Mouse (Mus musculus): ENCODE data around the gene Cldn10. TPM values are rescaled to one million over a fixed set of nuclear protein-coding genes. Genes with fewer than 3 reads are reported as not detected.

Gene Cldn10
- total RNA-seq, 2 experiments from 2014 or later = 1.1 to 4.5 TPM

DNA sequence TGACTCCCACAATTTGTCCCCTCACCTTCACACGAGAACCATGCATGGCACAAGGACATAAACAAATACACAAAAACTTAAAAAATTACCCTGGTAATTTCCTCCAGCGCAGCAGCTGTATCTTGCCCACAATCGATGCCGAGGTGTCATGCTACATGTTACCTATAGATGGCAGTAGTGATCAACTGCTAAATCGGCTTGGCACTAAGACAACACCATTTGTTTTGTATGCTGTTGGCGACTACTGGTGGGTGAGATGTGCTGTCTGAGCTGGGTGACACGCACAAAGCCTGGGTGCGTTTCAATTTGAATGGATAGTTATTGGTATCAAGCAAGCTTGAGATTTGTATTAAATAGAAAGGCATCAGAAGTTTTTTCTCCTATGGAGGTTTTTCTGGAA, 32.4 kb downstream of the Cldn10 start:
- ATAC-seq (replicated peaks; ENCODE audit: low FRiP score, low TSS enrichment, poor library complexity, severe bottlenecking) = peak; percentile 67

DNA sequence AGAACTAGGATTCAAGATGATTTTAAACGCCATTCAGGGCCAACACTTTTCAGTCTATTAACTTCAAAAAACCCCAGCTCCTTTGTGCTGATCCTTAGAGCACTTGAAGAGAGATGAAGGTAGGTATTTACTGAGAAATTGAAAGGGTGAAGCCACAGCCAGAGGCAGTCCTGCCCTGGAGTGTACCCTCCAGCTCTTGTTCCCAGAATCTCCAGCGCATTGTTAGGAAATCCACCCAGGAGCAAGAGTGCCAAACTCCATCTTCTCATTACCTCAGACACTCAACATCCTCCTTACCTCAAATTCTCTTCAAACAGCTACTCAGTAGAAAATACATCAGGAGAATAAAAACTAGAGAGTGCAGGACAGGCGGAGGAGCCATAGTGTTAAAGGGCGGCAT, 35.1 kb downstream of the Cldn10 start:
- ATAC-seq (replicated peaks; ENCODE audit: low FRiP score, low TSS enrichment, poor library complexity, severe bottlenecking) = no peak

GRCm38 (mm10) chr14:118823313-118823712, 35.6 kb downstream of the Cldn10 start:
- ATAC-seq (replicated peaks; ENCODE audit: low FRiP score, low TSS enrichment, poor library complexity, severe bottlenecking) = no peak

DNA sequence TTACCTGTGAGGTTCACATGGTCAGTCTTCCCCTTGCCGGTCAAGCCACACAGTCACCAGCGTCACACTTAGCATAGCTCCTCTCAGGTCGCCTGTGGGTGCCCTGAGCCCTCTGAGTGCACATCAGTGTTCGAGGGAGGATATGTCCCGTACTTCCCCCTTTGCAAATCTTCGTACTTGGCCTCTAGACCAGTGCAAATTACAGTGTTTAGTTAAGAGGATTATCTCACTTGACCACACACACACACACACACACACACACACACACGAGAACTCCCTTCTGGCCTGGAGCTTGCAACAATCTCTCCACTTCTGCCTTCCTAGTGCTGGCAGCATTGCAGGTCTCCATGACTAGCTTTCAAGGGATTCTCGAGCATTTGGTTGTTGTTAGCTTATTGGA, 38.6 kb downstream of the Cldn10 start:
- ATAC-seq (replicated peaks; ENCODE audit: low FRiP score, low TSS enrichment, poor library complexity, severe bottlenecking) = peak; percentile 24; the same call in 1 of the 2 replicates

DNA sequence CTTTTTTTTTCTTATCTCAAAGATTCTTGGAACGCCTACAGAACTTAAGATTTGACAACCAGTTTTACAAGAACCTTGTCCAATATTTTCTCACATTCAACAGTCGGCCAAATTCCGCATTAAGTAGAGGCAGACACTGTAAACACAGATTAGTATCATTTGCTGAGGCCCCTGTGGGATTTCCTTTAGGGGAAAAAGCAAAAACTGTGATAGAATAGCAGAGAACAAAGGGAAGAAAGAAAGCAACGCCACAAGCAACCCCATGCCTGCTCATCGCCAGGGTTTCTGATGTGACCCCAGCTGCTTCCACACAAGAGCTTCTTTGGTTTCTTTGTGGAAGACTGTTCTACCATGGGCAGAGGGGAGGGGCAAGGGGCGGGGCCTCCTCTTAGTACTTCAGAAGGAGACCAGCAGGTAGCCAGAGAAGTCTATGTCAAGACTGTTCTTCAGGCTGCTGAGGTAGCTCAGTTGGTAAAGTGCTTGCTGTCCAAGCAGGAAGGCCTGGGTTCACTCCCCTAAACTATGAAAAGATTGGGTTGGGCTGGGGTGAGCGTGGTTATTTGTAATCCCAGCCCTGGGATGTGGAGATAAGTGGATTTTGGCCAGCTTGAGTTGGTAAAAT, 39.7 kb downstream of the Cldn10 start:
- ATAC-seq (replicated peaks; ENCODE audit: low FRiP score, low TSS enrichment, poor library complexity, severe bottlenecking) = peak; percentile 25; the same call in 1 of the 2 replicates

GRCm38 (mm10) chr14:118829331-118830095, 41.8 kb downstream of the Cldn10 start:
- no peak for ATAC-seq (replicated peaks; ENCODE audit: low FRiP score, low TSS enrichment, poor library complexity, severe bottlenecking)

- ATAC-seq (replicated peaks; ENCODE audit: low FRiP score, low TSS enrichment, poor library complexity, severe bottlenecking) = no peak
Observed at GRCm38 (mm10) chr14:118831597-118831996, 43.9 kb downstream of the Cldn10 start.

- no peak for ATAC-seq (replicated peaks; ENCODE audit: low FRiP score, low TSS enrichment, poor library complexity, severe bottlenecking)
Observed at GRCm38 (mm10) chr14:118833241-118833640, 45.5 kb downstream of the Cldn10 start.

DNA sequence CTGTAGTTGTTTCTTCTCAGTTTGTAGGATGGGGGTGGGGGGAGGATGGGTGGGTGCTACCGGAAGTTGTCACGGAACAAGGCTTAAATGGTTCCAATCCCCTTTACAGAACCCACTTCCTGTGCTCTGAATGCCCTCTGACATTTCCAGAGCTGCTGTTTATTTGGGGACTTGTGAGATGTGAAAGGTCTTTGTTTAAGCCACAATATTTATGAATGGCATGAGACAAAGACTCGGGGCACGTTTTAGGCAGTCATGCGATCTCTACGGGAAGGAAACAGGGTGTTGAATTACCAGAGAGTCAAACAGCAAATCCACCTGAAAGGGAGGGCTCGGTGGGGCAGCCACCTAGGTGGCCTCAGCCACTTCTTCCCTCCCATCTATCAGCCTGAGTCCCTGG, 46.6 kb downstream of the Cldn10 start:
- ATAC-seq (replicated peaks; ENCODE audit: low FRiP score, low TSS enrichment, poor library complexity, severe bottlenecking) = no peak

GRCm38 (mm10) chr14:118836145-118836544, 48.4 kb downstream of the Cldn10 start:
- no peak for ATAC-seq (replicated peaks; ENCODE audit: low FRiP score, low TSS enrichment, poor library complexity, severe bottlenecking)

DNA sequence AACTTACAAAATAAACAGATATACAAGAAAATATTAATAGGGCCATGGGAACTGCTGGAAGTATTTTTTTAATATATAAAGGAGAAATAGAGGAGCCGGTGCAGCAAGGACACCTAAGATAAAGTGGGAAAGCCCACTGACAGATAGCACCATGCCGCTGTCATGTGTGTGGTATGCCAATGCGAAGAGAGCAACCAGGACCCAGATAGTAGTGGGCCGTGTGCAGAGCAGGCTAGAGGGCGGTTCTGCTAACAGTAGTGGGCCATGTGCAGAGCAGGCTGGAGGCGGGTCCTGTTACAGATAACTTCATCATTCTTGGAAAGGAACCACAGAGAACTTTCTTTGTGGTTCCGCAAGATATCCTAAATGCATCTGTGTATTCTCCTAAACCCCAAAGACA, 49.0 kb downstream of the Cldn10 start:
- ATAC-seq (replicated peaks; ENCODE audit: low FRiP score, low TSS enrichment, poor library complexity, severe bottlenecking) = peak; percentile 99

DNA sequence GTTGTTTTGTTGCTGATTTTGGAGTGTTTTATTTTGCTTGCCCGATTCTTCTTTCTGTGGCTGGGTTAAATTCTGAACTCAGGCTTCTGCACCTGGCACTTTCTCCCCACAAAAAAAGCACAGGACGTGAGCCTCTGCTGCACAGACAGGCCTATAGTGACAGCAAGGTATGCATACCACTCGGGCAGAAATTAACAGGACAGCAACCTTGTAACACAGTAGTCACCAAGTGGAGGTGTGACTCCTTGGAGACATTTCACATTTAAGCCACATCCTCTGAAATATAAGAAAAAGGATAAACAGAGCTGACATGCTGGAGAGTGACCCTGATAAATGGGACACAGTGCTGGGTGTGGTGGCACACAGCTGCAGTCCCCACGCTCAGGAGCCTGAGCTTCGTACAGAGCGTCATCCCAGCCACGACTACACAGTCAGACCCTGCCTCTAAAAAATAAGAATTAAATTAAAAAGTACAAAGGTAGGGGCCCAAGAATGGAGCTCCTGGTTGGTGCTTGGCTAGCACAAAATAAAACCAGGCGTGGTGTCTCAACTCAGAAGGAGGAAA, 50.9 kb downstream of the Cldn10 start:
- ATAC-seq (replicated peaks; ENCODE audit: low FRiP score, low TSS enrichment, poor library complexity, severe bottlenecking) = no peak

GRCm38 (mm10) chr14:118839416-118839815, 51.7 kb downstream of the Cldn10 start:
- no peak for ATAC-seq (replicated peaks; ENCODE audit: low FRiP score, low TSS enrichment, poor library complexity, severe bottlenecking)

DNA sequence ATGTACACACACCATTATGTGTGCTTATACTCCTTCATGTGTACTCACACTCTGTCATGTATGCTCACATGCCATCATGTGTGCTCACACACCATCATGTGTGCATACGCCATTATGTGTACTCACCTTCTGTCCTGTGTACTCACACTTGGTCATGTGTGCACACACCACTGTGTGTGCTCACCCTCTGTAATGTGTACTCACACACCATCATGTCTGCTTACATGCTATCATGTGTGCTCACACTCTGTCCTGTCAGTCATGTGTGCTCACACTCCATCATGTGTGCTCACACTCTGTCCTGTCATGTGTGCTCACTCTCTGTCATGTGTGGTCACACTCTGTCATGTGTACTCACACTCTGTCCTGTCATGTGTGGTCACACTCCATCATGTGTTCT, 52.3 kb downstream of the Cldn10 start:
- ATAC-seq (replicated peaks; ENCODE audit: low FRiP score, low TSS enrichment, poor library complexity, severe bottlenecking) = no peak

GRCm38 (mm10) chr14:118842353-118842752, 54.6 kb downstream of the Cldn10 start:
- no peak for ATAC-seq (replicated peaks; ENCODE audit: low FRiP score, low TSS enrichment, poor library complexity, severe bottlenecking)

DNA sequence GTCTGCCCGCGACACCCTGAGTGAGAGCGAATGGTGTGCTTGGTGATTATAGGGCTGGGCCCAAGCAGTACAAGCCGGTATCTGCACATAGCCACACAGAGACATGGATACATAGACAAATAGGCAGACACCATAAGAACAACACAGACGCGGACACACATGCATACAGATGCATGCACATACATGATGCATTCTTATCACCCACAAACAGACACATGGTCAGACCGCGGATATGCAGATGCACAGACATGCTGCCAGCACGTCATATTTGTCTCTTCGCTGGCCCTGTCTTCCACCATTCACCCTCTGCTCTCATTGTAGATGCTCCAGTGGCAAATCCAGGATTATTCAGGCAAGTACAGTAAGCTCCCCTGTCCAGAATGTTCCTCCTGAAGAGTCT, 59.1 kb downstream of the Cldn10 start:
- ATAC-seq (replicated peaks; ENCODE audit: low FRiP score, low TSS enrichment, poor library complexity, severe bottlenecking) = 0 out of 2 replicates have a peak, but pooled peaks have one; percentile 25

- no peak for ATAC-seq (replicated peaks; ENCODE audit: low FRiP score, low TSS enrichment, poor library complexity, severe bottlenecking)
Observed at GRCm38 (mm10) chr14:118848171-118848570, 60.5 kb downstream of the Cldn10 start.

DNA sequence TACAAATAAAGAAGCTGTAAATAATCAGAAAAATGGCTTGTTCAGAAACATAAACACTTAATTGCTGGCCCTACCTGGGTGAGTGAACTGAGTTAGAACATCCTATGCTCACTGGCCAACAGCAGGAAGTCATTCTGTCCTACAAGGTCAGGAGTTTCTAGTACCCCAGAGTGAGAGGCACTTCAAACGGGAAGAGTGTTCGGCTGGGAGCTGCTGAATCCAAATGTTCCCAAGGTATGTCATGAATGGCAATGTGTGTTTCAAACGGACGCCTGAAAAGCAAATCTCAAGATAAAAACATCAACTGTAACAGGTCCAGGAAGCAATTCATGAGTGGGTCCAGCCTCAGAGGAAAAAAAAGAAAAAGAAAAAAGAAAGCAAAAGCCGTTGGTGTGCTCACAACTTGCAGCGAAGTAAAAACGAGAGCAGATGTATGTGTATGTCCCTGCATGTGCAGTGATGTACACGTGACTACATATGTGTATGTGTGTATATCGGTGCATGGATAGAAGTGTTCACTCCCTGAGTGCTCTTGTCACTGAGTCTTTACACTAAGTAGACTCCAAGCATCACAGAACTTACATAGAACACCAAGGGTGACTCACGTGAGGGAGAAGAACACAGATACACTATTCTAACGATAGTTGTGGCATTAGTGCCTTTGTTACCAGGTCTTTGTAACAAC, 62.4 kb downstream of the Cldn10 start:
- 0 out of 2 replicates have a peak, but pooled peaks have one; percentile 5 for ATAC-seq (replicated peaks; ENCODE audit: low FRiP score, low TSS enrichment, poor library complexity, severe bottlenecking)

DNA sequence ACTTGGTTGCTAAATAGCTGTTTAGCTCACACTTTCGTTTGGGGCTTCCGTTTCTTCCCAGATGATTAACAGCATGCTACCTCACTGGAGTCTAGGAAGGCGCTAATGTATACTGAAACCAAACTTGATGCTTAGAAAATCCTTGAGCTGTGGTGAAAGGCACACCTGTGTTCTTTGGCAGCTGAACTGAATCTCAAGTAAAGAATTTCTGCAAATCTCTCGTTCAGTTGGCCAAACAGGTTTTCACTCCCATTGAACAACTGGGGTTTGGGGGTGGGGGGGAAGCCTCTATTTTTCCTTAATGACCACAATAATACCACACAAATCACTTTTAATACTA, 63.0 kb downstream of the Cldn10 start:
- ATAC-seq (replicated peaks; ENCODE audit: low FRiP score, low TSS enrichment, poor library complexity, severe bottlenecking) = no peak

DNA sequence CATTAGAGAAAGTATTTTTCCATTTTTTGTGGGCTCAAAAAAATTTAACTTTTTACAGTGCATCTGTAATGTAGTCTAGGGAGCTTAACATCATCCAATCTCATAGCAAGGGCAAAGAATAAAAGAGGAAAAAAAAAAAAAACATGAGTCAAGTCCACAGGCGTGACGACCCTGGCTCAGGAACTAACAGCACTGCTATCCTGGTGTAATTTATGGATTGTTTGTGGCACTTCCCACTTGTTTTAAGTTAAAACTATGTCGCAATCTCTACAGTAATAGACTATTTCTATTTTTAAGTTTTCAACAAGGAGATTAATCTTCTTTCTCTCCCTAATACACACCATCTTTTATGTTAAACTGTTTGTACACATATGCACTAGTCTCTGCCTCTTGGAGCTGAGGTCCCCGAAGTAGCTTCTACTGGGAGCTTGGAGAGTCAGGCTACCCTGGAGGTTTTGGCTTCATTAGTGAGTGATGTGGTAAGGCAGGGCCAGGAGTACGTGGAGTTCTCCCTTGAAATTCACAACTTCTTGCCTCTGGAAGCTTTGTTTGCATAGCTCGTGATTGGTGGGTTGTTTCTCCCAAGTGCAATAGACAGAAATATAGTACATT, 63.9 kb downstream of the Cldn10 start:
- no peak for ATAC-seq (replicated peaks; ENCODE audit: low FRiP score, low TSS enrichment, poor library complexity, severe bottlenecking)

Data from megakaryocyte-erythroid progenitor cell, adult 5-6 weeks (primary cell).